Mouse (Mus musculus) limb, embryonic 14.5 days (tissue): ENCODE results near the gene Mitf. TPM values are rescaled to one million over a fixed set of nuclear protein-coding genes. Genes with fewer than 3 reads are reported as not detected.

Experiments
- ATAC-seq: fragments of 200-750 bp; cut with Nextera tagmentation; 2 replicates; pipeline ENCODE4 v1.8.0; 2017; ENCODE audit warnings: low read depth, moderate number of reproducible peaks, moderate TSS enrichment; ENCODE audit not compliant: low FRiP score
- DNase-seq: peaks from one replicate; pipeline ENCODE4 v3.0.0-alpha.2; 2015; ENCODE audit warnings: low spot score
- H3K27ac ChIP-seq: fragments of 300-500 bp; sonication (generic); replicated peaks from 2 replicates; pipeline ENCODE4 v1.5.1; 2014; ENCODE audit warnings: low read depth, mild to moderate bottlenecking, low read length, moderate library complexity, mixed read lengths
- H3K27me3 ChIP-seq: fragments of 300-500 bp; sonication (generic); 2 replicates; pipeline ENCODE4 v1.6.1; 2014; ENCODE audit warnings: low read length, mixed read lengths; ENCODE audit not compliant: control insufficient read depth, insufficient read depth
- H3K36me3 ChIP-seq: fragments of 300-500 bp; sonication (generic); 2 replicates; pipeline ENCODE4 v1.6.1; 2014; ENCODE audit warnings: mild to moderate bottlenecking, low read length, moderate library complexity, mixed read lengths; ENCODE audit not compliant: control insufficient read depth, insufficient read depth
- H3K4me1 ChIP-seq: fragments of 300-500 bp; sonication (generic); 2 replicates; pipeline ENCODE4 v1.6.1; 2014; ENCODE audit warnings: antibody characterized with exemption, low read length, mixed read lengths; ENCODE audit not compliant: control insufficient read depth, insufficient read depth
- H3K4me2 ChIP-seq: fragments of 300-500 bp; sonication (generic); replicated peaks from 2 replicates; pipeline ENCODE4 v1.6.1; 2014; ENCODE audit warnings: low read depth, mild to moderate bottlenecking, low read length, moderate library complexity; ENCODE audit not compliant: severe bottlenecking
- H3K4me3 ChIP-seq: fragments of 300-500 bp; sonication (generic); replicated peaks from 2 replicates; pipeline ENCODE4 v1.5.1; 2014; ENCODE audit warnings: low read length
- H3K9ac ChIP-seq: fragments of 300-500 bp; sonication (generic); 2 replicates; pipeline ENCODE4 v1.6.1; 2014; ENCODE audit warnings: mild to moderate bottlenecking, low read depth, low read length, moderate library complexity; ENCODE audit not compliant: severe bottlenecking
- H3K9me3 ChIP-seq: fragments of 300-500 bp; sonication (generic); 2 replicates; pipeline ENCODE4 v1.6.1; 2016; ENCODE audit warnings: low read length; ENCODE audit not compliant: control insufficient read depth
- POLR2A ChIP-seq: fragments of 200-500 bp; IDR thresholded peaks from 2 replicates; pipeline ENCODE4 v1.8.0; 2012; ENCODE audit warnings: inconsistent platforms, mild to moderate bottlenecking, moderate library complexity, borderline replicate concordance; ENCODE audit not compliant: insufficient read depth, insufficient read length; ENCODE audit errors: extremely low read depth
- WGBS: fragments of 180-500 bp; shearing (Covaris S2); extraction: QIAGEN DNeasy Blood & Tissue Kit; methylation state at CpG from one replicate; pipeline ENCODE4 v1.1.7; 2014; 5-methylcytosine and 5-hydroxymethylcytosine counted together
- polyA plus RNA-seq, 2 experiments: library from polyadenylated mRNA; depleted of rRNA in 1 of 2; stranded (reverse) in 1 of 2; unstranded in 1 of 2; fragments of >200 nt; fragmentation: Nextera tagmentation in 1 of 2; extraction: Ambion mirVana in 1 of 2; gene quantifications; 2 replicates each; pipeline versions ENCODE4 v1.2.1 to v1.2.3; 2012 to 2014

Mitf gene
- polyA plus RNA-seq, 2 experiments, result 2.9 to 3.6 TPM

DNA sequence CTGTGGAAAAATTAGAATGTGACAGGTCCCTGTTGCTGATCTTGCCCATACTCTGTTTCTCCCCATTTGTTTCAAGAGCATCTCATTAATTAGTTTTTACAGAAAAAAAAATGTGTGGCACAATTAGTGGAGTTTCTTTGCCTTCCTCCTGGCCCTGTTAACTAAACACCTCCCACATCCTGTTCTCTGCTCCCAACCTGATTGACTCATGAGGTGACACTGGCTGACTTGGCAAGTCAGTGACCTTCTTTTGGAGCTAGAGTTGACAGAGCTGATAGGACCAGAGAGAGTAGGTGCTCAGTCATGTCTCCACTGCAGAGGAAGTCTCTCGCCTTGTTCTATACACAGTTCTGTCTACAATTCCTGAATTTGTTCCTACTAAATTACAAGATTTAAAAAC is 155.5 kb downstream of the Mitf start:
- 83% methylated on average over 1 of the region's 1 CpGs for WGBS
- DNase-seq (no peak), ATAC-seq (no peak)
- H3K9ac ChIP-seq, result no peak overlapping the region
- no peaks in the 10 kb centered on the region for H3K36me3 ChIP-seq
- no peak overlapping the region for H3K27ac ChIP-seq
- no peaks in the 10 kb centered on the region for H3K27me3 ChIP-seq
- no peak overlapping the region for H3K4me2 ChIP-seq
- no peak overlapping the region for H3K4me3 ChIP-seq
- no peaks in the 10 kb centered on the region; the same call in 1 of the 2 replicates for H3K4me1 ChIP-seq
- no peaks in the 10 kb centered on the region for H3K9me3 ChIP-seq
- TF ChIP-seq POLR2A, result no peak

GRCm38 (mm10) chr6:97964750-97965149 is 157.9 kb downstream of the Mitf start:
- Histone ChIP-seq H3K9me3 (no peaks in the 10 kb centered on the region), H3K27me3 (no peaks in the 10 kb centered on the region), H3K9ac (no peak overlapping the region), H3K4me1 (no peaks in the 10 kb centered on the region; the same call in 1 of the 2 replicates), H3K36me3 (no peaks in the 10 kb centered on the region), H3K27ac (no peak overlapping the region), H3K4me2 (no peak overlapping the region), H3K4me3 (no peak overlapping the region)
- TF ChIP-seq POLR2A, result no peak
- ATAC-seq (no peak), DNase-seq (no peak)
- WGBS, result 64% methylated on average over 3 of the region's 3 CpGs

DNA sequence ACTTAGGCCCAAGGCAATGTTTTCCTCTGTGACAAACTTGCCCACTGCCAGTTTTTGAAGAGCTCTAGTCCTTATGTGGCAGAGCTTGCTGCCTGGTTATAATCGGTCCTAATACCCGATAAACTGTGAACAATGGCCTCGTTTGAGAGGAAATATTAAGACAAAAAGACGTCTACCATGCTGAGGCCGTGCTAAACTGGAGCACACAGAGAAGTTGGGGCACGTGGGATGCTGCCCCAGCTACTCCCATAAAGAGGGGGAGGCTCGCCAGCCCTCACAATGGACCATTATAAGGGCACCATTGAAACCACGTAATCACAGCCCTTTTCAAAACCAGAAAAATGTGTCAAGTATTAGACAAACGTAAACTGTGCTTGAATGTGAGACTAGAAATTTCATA is 174.8 kb downstream of the Mitf start:
- no peak overlapping the region for H3K27ac ChIP-seq
- no peak for ATAC-seq

DNA sequence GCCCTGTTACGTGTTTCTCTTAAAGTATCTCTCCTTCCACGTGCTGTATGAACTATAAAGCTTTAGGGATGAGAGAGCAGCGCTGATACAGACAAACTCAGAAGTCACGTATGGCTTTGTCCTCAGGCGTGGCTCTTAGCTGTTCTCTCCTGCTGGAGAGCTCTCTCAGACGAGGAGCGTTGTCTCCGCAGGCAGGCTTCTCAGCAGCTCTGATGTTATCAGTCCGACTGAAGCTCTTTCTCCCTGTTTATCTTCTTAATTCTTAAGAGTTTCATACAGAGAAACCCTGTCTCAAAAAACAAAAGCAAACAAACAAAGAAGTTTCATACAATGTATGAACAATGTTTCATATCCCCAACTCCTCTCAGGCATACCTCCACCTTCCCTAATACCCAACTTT is 178.8 kb downstream of the Mitf start:
- TF ChIP-seq POLR2A, result no peak
- no peaks in the 10 kb centered on the region for H3K4me1 ChIP-seq
- H3K27me3 ChIP-seq, result no peaks in the 10 kb centered on the region
- ATAC-seq, result no peak
- H3K36me3 ChIP-seq, result no peaks in the 10 kb centered on the region
- DNase-seq, result no peak
- no peak overlapping the region for H3K27ac ChIP-seq
- no peaks in the 10 kb centered on the region for H3K9me3 ChIP-seq
- no peak overlapping the region for H3K9ac ChIP-seq
- WGBS, result 70% methylated on average over 9 of the region's 9 CpGs
- H3K4me2 ChIP-seq, result no peak overlapping the region
- no peak overlapping the region for H3K4me3 ChIP-seq

More for the DNA sequence above, 174.8 kb downstream of the Mitf start:
- Histone ChIP-seq H3K36me3 (no peaks in the 10 kb centered on the region), H3K9ac (no peak overlapping the region), H3K9me3 (no peaks in the 10 kb centered on the region), H3K4me1 (no peaks in the 10 kb centered on the region), H3K4me2 (no peak overlapping the region), H3K4me3 (no peak overlapping the region), H3K27me3 (no peaks in the 10 kb centered on the region)
- 55% methylated on average over 9 of the region's 9 CpGs for WGBS
- no peak for TF ChIP-seq POLR2A
- DNase-seq, result no peak

GRCm38 (mm10) chr6:97986417-97986816 is 179.6 kb downstream of the Mitf start:
- H3K4me1 ChIP-seq, result no peaks in the 10 kb centered on the region
- H3K9me3 ChIP-seq, result no peaks in the 10 kb centered on the region
- ATAC-seq (no peak), DNase-seq (no peak)
- H3K27ac ChIP-seq, result no peak overlapping the region
- no peak overlapping the region for H3K4me2 ChIP-seq
- no peaks in the 10 kb centered on the region for H3K36me3 ChIP-seq
- 89% methylated on average over 3 of the region's 3 CpGs for whole genome bisulfite sequencing
- H3K9ac ChIP-seq, result no peak overlapping the region
- H3K27me3 ChIP-seq, result no peaks in the 10 kb centered on the region
- H3K4me3 ChIP-seq, result no peak overlapping the region
- no peak for TF ChIP-seq POLR2A

GRCm38 (mm10) chr6:97993507-97993906 is 186.7 kb downstream of the Mitf start:
- no peak for TF ChIP-seq POLR2A
- no peak for DNase-seq
- no peaks in the 10 kb centered on the region for H3K9me3 ChIP-seq

More at GRCm38 (mm10) chr6:97993507-97993906, 186.7 kb downstream of the Mitf start:
- Histone ChIP-seq H3K4me2 (no peak overlapping the region), H3K36me3 (no peaks in the 10 kb centered on the region), H3K4me1 (peaks cover 6% of the 10 kb centered on the region), H3K9ac (no peak overlapping the region), H3K27me3 (no peaks in the 10 kb centered on the region), H3K4me3 (no peak overlapping the region), H3K27ac (no peak overlapping the region)
- ATAC-seq, result no peak
- 90% methylated on average over 12 of the region's 12 CpGs for WGBS
